Mouse (Mus musculus): ENCODE results near the gene A1bg. TPM values are rescaled to one million over a fixed set of nuclear protein-coding genes. Genes with fewer than 3 reads are reported as not detected.

Gene A1bg
- polyA plus RNA-seq, 1 experiment: 0.05 TPM

DNA sequence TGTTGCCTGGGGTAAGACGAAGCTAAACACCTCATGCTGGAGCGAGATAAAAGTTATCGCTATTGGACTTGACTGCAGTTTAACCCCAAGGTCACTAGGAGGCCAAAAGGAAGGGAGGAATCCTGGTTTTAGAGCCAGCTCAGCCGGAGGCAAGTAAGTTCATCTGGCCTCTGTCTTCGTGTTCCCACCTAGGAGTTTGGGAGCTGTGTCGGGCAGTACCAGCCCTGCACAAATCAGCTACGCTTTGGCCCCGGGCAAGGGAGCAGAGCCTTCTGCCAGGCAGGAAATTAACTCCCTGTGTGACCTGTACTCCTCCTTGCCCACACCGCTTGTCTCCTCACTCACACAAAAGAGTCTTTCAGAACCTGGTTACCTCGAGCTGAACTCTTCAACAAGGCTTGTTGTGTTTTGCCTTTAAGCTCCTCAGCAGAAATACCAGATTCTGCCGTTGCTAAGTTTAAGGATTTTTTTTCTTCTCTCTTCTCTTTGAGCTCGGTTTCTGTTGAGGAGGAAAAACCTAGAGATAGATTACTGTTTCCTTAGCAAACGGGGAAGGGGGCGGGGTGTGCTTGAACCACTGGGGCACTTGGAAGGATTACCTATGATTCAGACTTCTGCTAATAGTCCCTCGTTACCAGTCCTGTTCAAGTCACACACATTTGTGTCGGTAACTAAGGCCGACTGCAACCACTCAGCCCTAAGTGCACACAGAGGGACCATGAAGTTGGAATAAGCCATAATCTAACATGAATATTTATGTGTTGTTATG, 69.4 kb downstream of the A1bg start, which contains the start of gene Fam84b:
Fam84b (minus strand) TSS at position 548 of the 769 bp plus-strand sequence.
- no peak for DNase-seq (ENCODE audit: low read depth in 1 of 2, low spot score in 2 of 2)
- Histone ChIP-seq H3K27me3 (ENCODE audit: control insufficient read depth, insufficient read depth, low read length) (no peaks in the 10 kb centered on the region), H3K27ac (ENCODE audit: insufficient read depth, low read length) (no peak within 1 kb of the TSS), H3K4me1 (ENCODE audit: control insufficient read depth, insufficient read depth, insufficient read length) (no peaks in the 10 kb centered on the region), H3K36me3 (ENCODE audit: control insufficient read depth, insufficient read depth, low read length) (no peaks in the 10 kb centered on the region), H3K4me3 (ENCODE audit: extremely low read depth, insufficient read depth, insufficient read length) (no peak within 1 kb of the TSS)
- no peak for TF ChIP-seq POLR2A (IDR thresholded peaks at IDR 0.05; ENCODE audit: low read depth, low read length)
- TF ChIP-seq CTCF (IDR thresholded peaks at IDR 0.05; ENCODE audit: extremely low read depth, insufficient read depth, insufficient read length, insufficient replicate concordance): no peak
- WGBS: 32% methylated on average over 17 of the region's 17 CpGs

DNA sequence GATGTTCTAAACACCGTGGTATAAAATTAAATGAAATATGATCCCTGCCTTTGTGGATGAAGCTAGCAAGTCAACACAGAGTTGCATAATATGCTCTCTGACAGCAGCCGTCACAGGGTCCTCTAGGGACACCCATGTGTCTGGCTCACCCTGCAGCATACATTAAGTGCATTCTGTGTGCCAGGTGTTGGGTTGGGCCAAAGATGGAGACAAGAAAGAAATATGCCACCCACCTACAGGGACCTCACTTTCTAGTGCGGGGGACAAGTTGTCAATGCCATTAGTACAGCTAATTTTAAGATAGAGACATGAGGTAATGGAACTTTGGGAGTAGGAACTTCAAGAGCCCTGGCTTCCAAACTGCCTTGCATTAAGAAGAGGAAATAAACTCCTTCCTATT, 74.2 kb downstream of the A1bg start:
- H3K27me3 ChIP-seq (ENCODE audit: control insufficient read depth, insufficient read depth, low read length): no peaks in the 10 kb centered on the region
- H3K36me3 ChIP-seq (ENCODE audit: control insufficient read depth, insufficient read depth, low read length): no peaks in the 10 kb centered on the region
- H3K4me1 ChIP-seq (ENCODE audit: control insufficient read depth, insufficient read depth, insufficient read length): no peaks in the 10 kb centered on the region
- no peak for TF ChIP-seq POLR2A (IDR thresholded peaks at IDR 0.05; ENCODE audit: low read depth, low read length)
- TF ChIP-seq CTCF (IDR thresholded peaks at IDR 0.05; ENCODE audit: extremely low read depth, insufficient read depth, insufficient read length, insufficient replicate concordance): no peak
- DNase-seq (ENCODE audit: low read depth in 1 of 2, low spot score in 2 of 2): no peak
- H3K4me3 ChIP-seq (ENCODE audit: extremely low read depth, insufficient read depth, insufficient read length): no peak overlapping the region
- no peak overlapping the region for H3K27ac ChIP-seq (ENCODE audit: insufficient read depth, low read length)
- 76% methylated on average over 3 of the region's 3 CpGs for WGBS

Other genes starting within 250 kb of the A1bg start
- 2.5 and 3.4 TPM in 2 replicates for gene Fam84b, start 69.2 kb downstream of the A1bg start, polyA plus RNA-seq (2012; rRNA removed)

All from spleen, adult 2 months (tissue).